9 mouse cellular contexts compared by ENCODE assay signal in genomic region chr1:72873078-72873477, GRCm38 (mm10). TPM values are rescaled to one million over a fixed set of nuclear protein-coding genes. Genes with fewer than 3 reads are reported as not detected.
A peak's percentile ranks its signal among the peaks of the same experiment; 100 is the strongest.
DNase-seq lines count a peak whose midpoint lies in the region; ATAC-seq and TF ChIP-seq lines count a peak whose summit lies in the region.
"Had no signal": no experiment of that assay in that cellular context is flagged by ENCODE, and none has a peak within 500 bp of the region (broad histone marks: within the 10 kb centered on the region; RNA-seq: fewer than 3 reads in every experiment).

No protein-coding gene starts in this region.

- no peak for TF ChIP-seq POLR2A in CH12.LX (IDR thresholded peaks at IDR 0.05; ENCODE audit: low read depth, low read length)

- H3K4me3 ChIP-seq in CH12.LX (replicated peaks in 1 of 3; ENCODE audit: low read depth in 2 of 3, low read length in 2 of 3, poor library complexity in 1 of 3) = peak overlapping the region in 2 of 3 experiments; percentile 6 to 11
- peak overlapping the region; percentile 43 for H3K4me3 ChIP-seq in forebrain, embryonic 14.5 days (ENCODE audit: low read depth, low read length)
- no peak overlapping the region for H3K4me3 ChIP-seq in liver, postnatal 0 days (ENCODE audit: low read depth, low read length)

- no peaks in the 10 kb centered on the region for H3K79me2 ChIP-seq in CH12.LX (replicated peaks; ENCODE audit: control insufficient read depth, extremely low read depth, insufficient read depth, poor library complexity, severe bottlenecking)

- in situ Hi-C loops in CH12.LX (cut with MboI; ENCODE audit: low pct_ligation_motif_present, low pct_unique_long_range_greater_than_20kb, low sequenced_read_pairs) = loop anchor here (10.0 to 25.0 kb wide), 3 partner anchors 286 to 982 kb away; partner anchors contain the start of gene Smarcal1

- no peak overlapping the region for H3K9ac ChIP-seq in CH12.LX (ENCODE audit: insufficient read depth, low read depth)
- peak overlapping the region; percentile 74 for H3K9ac ChIP-seq in forebrain, embryonic 14.5 days (ENCODE audit: low read length)
- H3K9ac ChIP-seq in liver, postnatal 0 days (replicated peaks) = no peak overlapping the region
- H3K9ac ChIP-seq: liver, embryonic 15.5 days had no signal

- H3K27me3 ChIP-seq in CH12.LX (replicated peaks) = peaks cover 51% of the 10 kb centered on the region
- no peaks in the 10 kb centered on the region for H3K27me3 ChIP-seq in forebrain, embryonic 14.5 days (replicated peaks; ENCODE audit: control insufficient read depth, insufficient read depth, low read length)
- H3K27me3 ChIP-seq in liver, postnatal 0 days (ENCODE audit: insufficient read depth, low read length) = peaks cover 72% of the 10 kb centered on the region

- no peak for TF ChIP-seq CTCF in CH12.LX (conservative IDR thresholded peaks at IDR 0.05 in 1 of 2, IDR thresholded peaks at IDR 0.05 in 1 of 2; ENCODE audit: low read depth in 2 of 2, low read length in 2 of 2)
- no peak for TF ChIP-seq CTCF in liver, postnatal 0 days (IDR thresholded peaks at IDR 0.05; ENCODE audit: low read depth)

- no peaks in the 10 kb centered on the region for H3K9me3 ChIP-seq in CH12.LX (replicated peaks; ENCODE audit: low read length)
- H3K9me3 ChIP-seq in forebrain, embryonic 14.5 days (replicated peaks; ENCODE audit: control insufficient read depth, low read length) = no peaks in the 10 kb centered on the region
- H3K9me3 ChIP-seq in liver, postnatal 0 days (ENCODE audit: low read length) = no peaks in the 10 kb centered on the region
- H3K9me3 ChIP-seq: liver, embryonic 15.5 days had no signal

- H3K27ac ChIP-seq in CH12.LX (ENCODE audit: insufficient read depth, low read depth) = no peak overlapping the region
- H3K27ac ChIP-seq in forebrain, embryonic 14.5 days (ENCODE audit: low read depth, low read length) = 0 out of 2 replicates have a peak overlapping the region, but pooled peaks have one; percentile 48
- no peak overlapping the region for H3K27ac ChIP-seq in liver, postnatal 0 days (ENCODE audit: low read depth)
- H3K27ac ChIP-seq: liver, embryonic 15.5 days had no signal

- ATAC-seq in forebrain, embryonic 14.5 days = no peak
- ATAC-seq in liver, postnatal 0 days = no peak
- ATAC-seq in megakaryocyte progenitor cell, adult 5-6 weeks (replicated peaks; ENCODE audit: poor library complexity) = no peak

- TF ChIP-seq RAD21 in CH12.LX (IDR thresholded peaks at IDR 0.05; ENCODE audit: low read depth, low read length) = no peak

- DNase-seq in cerebellum, postnatal 10 days = peak; percentile 59
- DNase-seq in cerebellum, adult 11 months = no peak
- DNase-seq in CH12.LX (ENCODE audit: extremely low read depth) = no peak
- no peak for DNase-seq in forebrain, embryonic 14.5 days (ENCODE audit: low spot score)
- DNase-seq in liver, postnatal 0 days = no peak
- no peak for DNase-seq in layer of hippocampus, postnatal 36 days
- no peak for DNase-seq in urinary bladder, postnatal 36 days (ENCODE audit: low spot score in 2 of 2)

- H3K4me1 ChIP-seq in CH12.LX (ENCODE audit: control insufficient read depth in 1 of 2, insufficient read depth in 2 of 2) = peaks cover 11 to 50% of the 10 kb centered on the region in 2 experiments
- H3K4me1 ChIP-seq in forebrain, embryonic 14.5 days (ENCODE audit: control insufficient read depth, insufficient read depth, low read length) = peaks cover 30% of the 10 kb centered on the region
- peaks cover 21% of the 10 kb centered on the region for H3K4me1 ChIP-seq in liver, postnatal 0 days (ENCODE audit: insufficient read depth)

- dilution Hi-C loops in CH12.LX (cut with MboI; ENCODE audit: extremely low pct_ligation_motif_present, extremely low pct_unique_long_range_greater_than_20kb, low sequenced_read_pairs) = no loop called here

- peak overlapping the region; percentile 94 for H3K4me2 ChIP-seq in CH12.LX (ENCODE audit: insufficient read depth, low read depth, poor library complexity, severe bottlenecking)
- H3K4me2 ChIP-seq in forebrain, embryonic 14.5 days (ENCODE audit: low read length) = peak overlapping the region; percentile 91
- peak overlapping the region; percentile 46; the same call in 1 of the 2 replicates for H3K4me2 ChIP-seq in liver, postnatal 0 days (ENCODE audit: low read depth, low read length)

- H3K36me3 ChIP-seq in CH12.LX (replicated peaks in 1 of 2; ENCODE audit: control insufficient read depth in 1 of 2, insufficient read depth in 1 of 2, low read length in 1 of 2) = no peaks in the 10 kb centered on the region
- H3K36me3 ChIP-seq in forebrain, embryonic 14.5 days (ENCODE audit: control insufficient read depth, insufficient read depth, low read length) = no peaks in the 10 kb centered on the region
- H3K36me3 ChIP-seq in liver, postnatal 0 days (replicated peaks; ENCODE audit: insufficient read depth, low read length) = no peaks in the 10 kb centered on the region
- H3K36me3 ChIP-seq: liver, embryonic 15.5 days had no signal

- no peak for TF ChIP-seq EP300 in CH12.LX (IDR thresholded peaks at IDR 0.05; ENCODE audit: low read length)
- TF ChIP-seq EP300 in liver, postnatal 0 days (IDR thresholded peaks at IDR 0.05; ENCODE audit: low read depth) = no peak

- under 1% methylated on average over 16 of the region's 16 CpGs for WGBS in forebrain, embryonic 14.5 days
- 1% methylated on average over 16 of the region's 16 CpGs for WGBS in liver, postnatal 0 days (ENCODE audit: insufficient replicate concordance)

TF ChIP-seq in CH12.LX, 34 proteins besides CTCF, POLR2A, EP300 and RAD21:
- no peak for TF ChIP-seq MYC (IDR thresholded peaks at IDR 0.05; ENCODE audit: low read depth, low read length)
- TF ChIP-seq PAX5 (IDR thresholded peaks at IDR 0.05; ENCODE audit: low read length) = no peak
- no peak for TF ChIP-seq IRF4 (IDR thresholded peaks at IDR 0.05; ENCODE audit: low read depth, low read length)
- TF ChIP-seq MAFK (IDR thresholded peaks at IDR 0.05; ENCODE audit: insufficient replicate concordance, low read length) = no peak
- TF ChIP-seq ETS1 (conservative IDR thresholded peaks at IDR 0.05; ENCODE audit: low read depth, low read length) = no peak
- no peak for TF ChIP-seq MEF2A (IDR thresholded peaks at IDR 0.05; ENCODE audit: borderline replicate concordance, low read depth, low read length)
- TF ChIP-seq NRF1 (IDR thresholded peaks at IDR 0.05; ENCODE audit: low read depth, low read length) = no peak
- TF ChIP-seq NELFE (IDR thresholded peaks at IDR 0.05; ENCODE audit: low read depth, low read length) = no peak
- no peak for TF ChIP-seq E2F4 (IDR thresholded peaks at IDR 0.05; ENCODE audit: insufficient replicate concordance, low read depth, low read length)
- no peak for TF ChIP-seq KAT2A (IDR thresholded peaks at IDR 0.05; ENCODE audit: insufficient replicate concordance, low read length)
- TF ChIP-seq POLR2AphosphoS2 (IDR thresholded peaks at IDR 0.05; ENCODE audit: low read depth, low read length) = no peak
- TF ChIP-seq JUN (IDR thresholded peaks at IDR 0.05; ENCODE audit: insufficient read depth, low read depth, low read length) = no peak

RNA-seq across cellular contexts. Expression of gene Igfbp5, which starts 1.6 kb away (rescaled TPM):
- total RNA-seq in CH12.LX (2012; rRNA removed) (0.04 and 0.08 TPM in 2 replicates), CH12.LX (2014; rRNA removed) (not detected in 2 replicates)
- 0.09 and 0.14 TPM in 2 replicates for polyA plus RNA-seq in CH12.LX (2012; ENCODE audit: insufficient read length, low read depth)
- 17.9 and 19.7 TPM in 2 replicates for polyA plus RNA-seq in forebrain, embryonic 14.5 days (2014; fragmentation: Nextera tagmentation; extraction: Ambion mirVana)
- 2.4 and 2.5 TPM in 2 replicates for polyA plus RNA-seq in liver, postnatal 0 days (2015; fragmentation: Nextera tagmentation; extraction: Ambion mirVana)
- 0.20 and 0.39 TPM in 2 replicates for total RNA-seq in megakaryocyte progenitor cell, adult 5-6 weeks (2015)
- total RNA-seq in megakaryocyte progenitor cell, adult 5-6 weeks (2017) = 0.07 and 0.12 TPM in 2 replicates
- 10 to 100 TPM; 70.5 to 75.7 TPM for total RNA-seq in layer of hippocampus, postnatal 36 days (2021)

RNA-seq across cellular contexts. Expression of gene Igfbp2, which starts 48.8 kb away (rescaled TPM):
- 386 and 662 TPM in 2 replicates for total RNA-seq in CH12.LX (2012; rRNA removed)
- total RNA-seq in CH12.LX (2014; rRNA removed) = 264 and 294 TPM in 2 replicates
- polyA plus RNA-seq in CH12.LX (2012; ENCODE audit: insufficient read length, low read depth) = 350 and 355 TPM in 2 replicates
- polyA plus RNA-seq in forebrain, embryonic 14.5 days (2014; fragmentation: Nextera tagmentation; extraction: Ambion mirVana) = 384 and 410 TPM in 2 replicates
- polyA plus RNA-seq in liver, postnatal 0 days (2015; fragmentation: Nextera tagmentation; extraction: Ambion mirVana) = 3,364 and 3,428 TPM in 2 replicates
- total RNA-seq in megakaryocyte progenitor cell, adult 5-6 weeks (2015) = not detected in 2 replicates
- total RNA-seq in megakaryocyte progenitor cell, adult 5-6 weeks (2017) = not detected in 2 replicates
- total RNA-seq in layer of hippocampus, postnatal 36 days (2021) = 10 to 100 TPM; 40.2 to 54.9 TPM

Comparison
In these comparisons a context has a peak if more than half of its experiments do, and no peak if none do; other contexts are left out.
1. DNase-seq: peak in cerebellum, postnatal 10 days (2 of 2); none in cerebellum, adult 11 months (single experiment), CH12.LX (single experiment), forebrain, embryonic 14.5 days (single experiment), liver, postnatal 0 days (single experiment), layer of hippocampus, postnatal 36 days (0 of 2) and urinary bladder, postnatal 36 days (0 of 2).
2. RNA of gene Igfbp5, which starts 1.6 kb away (total RNA-seq): 70.5 to 75.7 TPM in layer of hippocampus, postnatal 36 days; 0.07 to 0.39 TPM in megakaryocyte progenitor cell, adult 5-6 weeks and 0.04 to 0.08 TPM in CH12.LX; every median in the first group is over 10 times any median in the second.
3. RNA of gene Igfbp2, which starts 48.8 kb away (total RNA-seq): 264 to 662 TPM in CH12.LX and 40.2 to 54.9 TPM in layer of hippocampus, postnatal 36 days; not detected in megakaryocyte progenitor cell, adult 5-6 weeks; every median in the first group is over 10 times any median in the second.
4. Peak in every context shown above with its lines, with median percentiles within 50 percentile points of each other: H3K4me2 ChIP-seq.